Mouse (Mus musculus) heart, postnatal 0 days (tissue): ENCODE data around the gene Ripply1.

ENCODE experiments used
- CTCF ChIP-seq: IDR thresholded peaks from 2 replicates; pipeline ENCODE4 v1.5.1; 2016; ENCODE audit warnings: antibody characterized with exemption, control low read depth, low read depth
- EP300 ChIP-seq: IDR thresholded peaks from 2 replicates; pipeline ENCODE4 v1.6.1; 2016; ENCODE audit warnings: antibody characterized with exemption, low read depth

DNA sequence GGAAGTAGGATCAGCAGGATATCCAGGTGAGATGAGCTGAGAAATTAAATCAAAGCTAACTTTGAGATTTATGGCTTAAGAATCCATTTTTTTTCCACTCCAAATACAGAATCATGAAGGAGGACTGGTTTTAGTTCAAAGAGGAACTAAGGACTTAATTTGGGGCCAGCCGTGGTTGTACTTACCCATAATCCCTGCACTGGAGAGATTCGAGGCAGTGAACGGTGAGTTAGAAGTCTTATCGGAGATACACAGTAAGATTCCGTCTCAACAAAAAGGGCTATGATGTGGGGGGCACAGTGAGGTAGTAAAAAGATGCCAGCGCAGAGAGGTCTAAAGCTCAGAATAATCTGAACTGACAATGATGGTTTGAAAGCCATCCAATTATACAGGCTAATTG is 13.9 kb upstream of the Ripply1 start:
- TF ChIP-seq CTCF (no peak), EP300 (no peak)
